Mouse (Mus musculus): ENCODE measurements at regions not wholly inside any gene's neighbourhood (a gene's known extent, or its start where the extent isn't known, plus 50 kb on each side); places are given as distances from the start of the nearest gene placed in this dataset.

DNA sequence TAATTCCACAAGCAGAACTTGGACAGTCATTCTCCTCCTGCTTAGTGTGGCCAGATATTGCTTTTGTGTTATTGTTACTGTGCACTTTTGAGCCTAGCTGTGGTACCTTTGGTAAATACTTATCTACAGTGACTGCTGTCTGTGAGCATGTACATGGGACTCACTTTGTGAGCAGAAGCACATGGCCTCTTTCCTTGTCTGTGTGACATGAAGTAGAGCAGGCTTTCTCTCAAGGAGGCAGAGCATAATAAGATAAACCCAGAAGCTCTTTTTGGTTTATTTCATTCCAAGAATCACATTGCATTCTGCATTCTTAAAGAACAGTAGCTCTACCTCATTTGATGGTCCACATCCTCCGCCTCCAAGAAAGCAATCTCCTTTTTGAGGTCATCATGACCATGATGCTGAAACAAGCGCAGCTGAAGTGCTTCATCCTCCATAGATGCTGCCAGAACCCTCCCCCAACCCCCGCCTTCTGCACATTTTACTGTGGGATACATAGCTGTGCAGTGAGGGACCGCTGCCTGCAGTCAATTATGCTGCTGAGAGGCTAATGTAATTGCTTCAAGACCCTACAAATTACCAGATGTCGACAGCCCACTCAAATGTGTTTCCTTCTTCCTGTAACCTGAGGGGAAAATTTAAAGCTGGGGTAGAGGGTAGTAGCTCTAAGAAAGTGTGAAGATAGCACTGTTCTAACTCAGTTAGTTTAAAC, 463.0 kb upstream of the Sphkap start:
- no peaks in the 10 kb centered on the region for H3K36me3 ChIP-seq
- no peak overlapping the region for H3K4me3 ChIP-seq
- no peaks in the 10 kb centered on the region for H3K9me3 ChIP-seq
- peaks cover 4% of the 10 kb centered on the region for H3K4me1 ChIP-seq (replicated peaks)
- no peak overlapping the region for H3K4me2 ChIP-seq
- H3K27me3 ChIP-seq, result no peaks in the 10 kb centered on the region
- H3K9ac ChIP-seq, result no peak overlapping the region
- 33% methylated on average over 5 of the region's 5 CpGs for WGBS
- ATAC-seq (ENCODE audit: low FRiP score, low read depth), result peak; percentile 79
- peak overlapping the region; percentile 56 for H3K27ac ChIP-seq (replicated peaks)

DNA sequence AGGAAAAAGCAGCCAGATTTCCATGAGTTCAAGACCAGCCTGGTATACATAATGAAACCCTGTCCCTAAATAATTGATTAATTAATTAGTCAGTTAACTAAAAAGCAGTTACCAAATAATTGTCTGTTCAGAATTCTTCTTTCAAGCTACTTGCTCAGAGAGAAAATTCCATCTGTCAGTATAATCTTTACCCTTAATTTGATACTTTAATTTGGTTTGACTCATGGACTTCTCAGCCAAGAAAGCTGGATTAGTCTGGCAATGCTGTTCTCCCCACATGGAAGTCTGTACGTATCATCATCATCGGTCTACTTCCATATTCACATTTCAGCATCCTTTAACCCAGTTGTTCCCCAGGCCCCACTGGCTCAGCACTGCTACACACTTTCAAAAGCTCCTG, 461.0 kb upstream of the Sphkap start:
- ATAC-seq (ENCODE audit: low FRiP score, low read depth), result no peak
- H3K4me3 ChIP-seq, result no peak overlapping the region
- H3K4me1 ChIP-seq (replicated peaks), result peaks cover 4% of the 10 kb centered on the region
- H3K9ac ChIP-seq, result no peak overlapping the region
- H3K27ac ChIP-seq (replicated peaks), result no peak overlapping the region
- no peaks in the 10 kb centered on the region for H3K9me3 ChIP-seq
- no peaks in the 10 kb centered on the region for H3K36me3 ChIP-seq
- no peak overlapping the region for H3K4me2 ChIP-seq
- no peaks in the 10 kb centered on the region for H3K27me3 ChIP-seq
- WGBS, result 65% methylated on average over 2 of the region's 2 CpGs

GRCm38 (mm10) chr1:83862541-83862940, 454.5 kb upstream of the Sphkap start:
- WGBS, result 47% methylated on average over 1 of the region's 1 CpGs
- Histone ChIP-seq H3K9me3 (no peaks in the 10 kb centered on the region), H3K4me3 (no peak overlapping the region), H3K9ac (no peak overlapping the region), H3K4me1 (replicated peaks) (peaks cover 3% of the 10 kb centered on the region; the same call in 1 of the 2 replicates), H3K27me3 (no peaks in the 10 kb centered on the region), H3K4me2 (no peak overlapping the region), H3K27ac (replicated peaks) (no peak overlapping the region), H3K36me3 (no peaks in the 10 kb centered on the region)
- no peak for ATAC-seq (ENCODE audit: low FRiP score, low read depth)

DNA sequence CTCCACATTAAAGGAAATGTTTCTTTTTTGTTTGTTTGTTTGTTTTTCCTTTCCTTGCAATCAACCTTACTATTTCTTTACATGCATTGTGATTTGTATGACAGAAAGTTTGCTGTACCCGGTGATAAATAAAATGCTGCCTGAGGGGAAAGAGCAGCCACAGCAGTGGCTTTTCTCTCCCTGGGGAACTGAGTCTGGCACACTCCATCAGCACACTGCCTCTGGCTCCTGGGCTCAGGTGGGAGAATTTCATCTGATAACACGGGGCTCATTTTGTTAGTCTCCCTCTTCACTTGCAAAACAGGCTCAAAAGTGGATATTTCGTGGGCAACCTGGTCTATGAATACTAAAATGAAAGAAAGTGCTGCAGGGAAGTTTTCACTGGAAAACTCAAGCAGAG, 454.1 kb upstream of the Sphkap start:
- H3K27ac ChIP-seq (replicated peaks), result no peak overlapping the region
- WGBS, result 26% methylated on average over 3 of the region's 3 CpGs
- no peaks in the 10 kb centered on the region for H3K27me3 ChIP-seq
- no peak overlapping the region for H3K4me3 ChIP-seq
- H3K9ac ChIP-seq, result no peak overlapping the region
- peaks cover 3% of the 10 kb centered on the region; the same call in 1 of the 2 replicates for H3K4me1 ChIP-seq (replicated peaks)
- no peaks in the 10 kb centered on the region for H3K9me3 ChIP-seq
- H3K36me3 ChIP-seq, result no peaks in the 10 kb centered on the region
- no peak overlapping the region for H3K4me2 ChIP-seq
- no peak for ATAC-seq (ENCODE audit: low FRiP score, low read depth)

DNA sequence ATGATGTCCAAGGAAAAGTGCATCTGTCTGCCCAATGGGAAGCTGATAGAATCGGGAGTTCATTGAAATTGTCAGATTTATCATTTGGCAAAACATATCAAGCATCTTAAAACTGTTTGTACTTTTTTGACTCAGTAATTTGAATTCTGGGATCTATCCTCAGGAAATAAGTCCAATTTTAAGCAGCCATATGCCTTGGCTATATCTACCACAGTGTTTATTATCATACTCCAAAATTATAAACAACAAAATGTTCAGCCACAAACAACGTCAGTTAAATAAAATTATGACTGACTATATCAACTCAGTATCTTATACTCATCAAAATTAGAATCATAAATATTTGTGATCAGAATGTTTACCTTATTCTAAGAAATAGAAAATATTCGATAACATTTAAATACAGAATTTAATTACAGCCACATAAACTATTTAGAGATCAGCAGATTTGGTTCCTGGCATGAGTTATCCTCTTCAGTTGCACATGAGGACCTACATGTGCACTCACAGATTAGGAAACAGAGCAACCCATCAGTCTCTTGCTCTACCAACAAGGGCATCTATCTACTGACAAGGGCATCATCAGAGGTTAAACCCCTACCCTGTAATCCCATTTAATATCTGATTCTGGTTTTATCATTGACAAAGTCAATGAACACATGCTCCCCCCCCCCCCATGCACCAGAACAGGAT, 451.9 kb upstream of the Sphkap start:
- no peaks in the 10 kb centered on the region for H3K27me3 ChIP-seq
- H3K4me3 ChIP-seq, result no peak overlapping the region
- H3K9me3 ChIP-seq, result no peaks in the 10 kb centered on the region
- H3K4me2 ChIP-seq, result no peak overlapping the region
- no peak for ATAC-seq (ENCODE audit: low FRiP score, low read depth)
- WGBS, result 87% methylated on average over 3 of the region's 3 CpGs
- H3K4me1 ChIP-seq (replicated peaks), result peaks cover 3% of the 10 kb centered on the region; the same call in 1 of the 2 replicates
- H3K36me3 ChIP-seq, result no peaks in the 10 kb centered on the region
- H3K9ac ChIP-seq, result no peak overlapping the region
- H3K27ac ChIP-seq (replicated peaks), result no peak overlapping the region

GRCm38 (mm10) chr1:83853996-83854395, 446.0 kb upstream of the Sphkap start:
- H3K4me1 ChIP-seq (replicated peaks), result no peaks in the 10 kb centered on the region
- H3K9me3 ChIP-seq, result no peaks in the 10 kb centered on the region
- WGBS, result 93% methylated on average over 5 of the region's 5 CpGs
- no peak for ATAC-seq (ENCODE audit: low FRiP score, low read depth)
- H3K9ac ChIP-seq, result no peak overlapping the region
- no peak overlapping the region for H3K4me2 ChIP-seq
- no peak overlapping the region for H3K4me3 ChIP-seq
- H3K27me3 ChIP-seq, result no peaks in the 10 kb centered on the region
- no peak overlapping the region for H3K27ac ChIP-seq (replicated peaks)
- H3K36me3 ChIP-seq, result no peaks in the 10 kb centered on the region

GRCm38 (mm10) chr1:83851081-83851480, 443.1 kb upstream of the Sphkap start:
- Histone ChIP-seq H3K36me3 (no peaks in the 10 kb centered on the region), H3K27me3 (no peaks in the 10 kb centered on the region), H3K4me3 (no peak overlapping the region), H3K9ac (no peak overlapping the region), H3K9me3 (no peaks in the 10 kb centered on the region), H3K4me2 (no peak overlapping the region), H3K4me1 (replicated peaks) (no peaks in the 10 kb centered on the region), H3K27ac (replicated peaks) (no peak overlapping the region)
- WGBS, result 71% methylated on average over 6 of the region's 6 CpGs
- no peak for ATAC-seq (ENCODE audit: low FRiP score, low read depth)

DNA sequence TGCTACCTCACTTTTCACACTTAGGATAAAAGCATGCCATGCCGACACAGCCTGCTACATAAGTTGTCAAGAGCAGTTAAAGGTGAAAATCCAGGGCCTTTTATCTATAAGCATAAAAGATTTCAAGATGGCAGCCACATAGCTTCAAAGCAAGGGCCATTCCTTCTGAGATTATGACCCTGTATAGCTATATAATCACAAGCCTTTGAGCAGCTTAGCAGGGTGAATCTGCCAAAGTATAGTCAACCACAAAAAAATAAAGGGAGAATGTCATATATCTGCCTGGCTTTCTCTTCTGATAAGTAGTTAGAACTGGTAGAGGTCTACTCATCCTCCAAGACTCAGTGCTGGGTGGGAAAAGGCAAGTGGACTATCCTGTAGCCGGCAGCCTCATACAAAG, 440.4 kb upstream of the Sphkap start:
- ATAC-seq (ENCODE audit: low FRiP score, low read depth), result no peak
- no peaks in the 10 kb centered on the region for H3K4me1 ChIP-seq (replicated peaks)
- no peak overlapping the region for H3K4me2 ChIP-seq
- H3K27ac ChIP-seq (replicated peaks), result no peak overlapping the region
- WGBS, result 94% methylated on average over 2 of the region's 2 CpGs
- H3K4me3 ChIP-seq, result no peak overlapping the region
- no peaks in the 10 kb centered on the region for H3K27me3 ChIP-seq
- no peaks in the 10 kb centered on the region for H3K9me3 ChIP-seq
- H3K9ac ChIP-seq, result no peak overlapping the region
- no peaks in the 10 kb centered on the region for H3K36me3 ChIP-seq

DNA sequence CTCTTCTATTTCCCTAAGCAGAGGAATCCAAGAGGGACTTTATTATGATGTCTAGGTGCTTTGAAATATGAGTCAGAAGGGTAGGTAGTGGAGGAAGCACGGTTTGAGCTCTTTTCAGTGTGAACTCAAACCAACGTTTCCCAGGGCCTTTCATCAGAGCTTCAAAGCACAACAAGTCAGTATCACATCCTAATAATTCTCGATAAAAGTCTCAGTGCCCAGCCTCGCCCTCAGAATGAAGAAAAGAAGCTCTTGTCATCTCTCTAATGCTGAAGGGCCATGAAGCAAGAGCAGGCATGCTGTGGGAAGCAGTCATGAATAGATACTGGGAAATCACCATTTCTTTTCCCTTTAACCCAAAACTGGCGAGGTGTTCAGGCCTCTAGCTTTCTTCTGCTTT, 440.0 kb upstream of the Sphkap start:
- H3K9me3 ChIP-seq, result no peaks in the 10 kb centered on the region
- no peak overlapping the region for H3K4me3 ChIP-seq
- H3K27ac ChIP-seq (replicated peaks), result no peak overlapping the region
- WGBS, result 77% methylated on average over 5 of the region's 5 CpGs
- H3K36me3 ChIP-seq, result no peaks in the 10 kb centered on the region
- no peak for ATAC-seq (ENCODE audit: low FRiP score, low read depth)
- H3K4me2 ChIP-seq, result no peak overlapping the region
- H3K4me1 ChIP-seq (replicated peaks), result no peaks in the 10 kb centered on the region
- no peak overlapping the region for H3K9ac ChIP-seq
- H3K27me3 ChIP-seq, result no peaks in the 10 kb centered on the region

- ATAC-seq (ENCODE audit: low FRiP score, low read depth), result no peak; the same call in 1 of the 2 replicates
- 33% methylated on average over 4 of the region's 4 CpGs for WGBS
Measured at GRCm38 (mm10) chr1:83844827-83845379, 436.9 kb upstream of the Sphkap start.

GRCm38 (mm10) chr1:83835965-83836364, 428.0 kb upstream of the Sphkap start:
- H3K27me3 ChIP-seq, result no peaks in the 10 kb centered on the region
- no peaks in the 10 kb centered on the region for H3K9me3 ChIP-seq
- H3K36me3 ChIP-seq, result no peaks in the 10 kb centered on the region
- WGBS, result 78% methylated on average over 6 of the region's 6 CpGs
- no peak for ATAC-seq (ENCODE audit: low FRiP score, low read depth)
- H3K9ac ChIP-seq, result no peak overlapping the region
- H3K4me3 ChIP-seq, result no peak overlapping the region
- no peak overlapping the region for H3K4me2 ChIP-seq
- no peak overlapping the region for H3K27ac ChIP-seq (replicated peaks)
- peaks cover 7% of the 10 kb centered on the region; the same call in 1 of the 2 replicates for H3K4me1 ChIP-seq (replicated peaks)

More at GRCm38 (mm10) chr1:83844827-83845379, 436.9 kb upstream of the Sphkap start:
- H3K4me2 ChIP-seq, result no peak overlapping the region
- no peaks in the 10 kb centered on the region for H3K36me3 ChIP-seq
- no peak overlapping the region for H3K9ac ChIP-seq
- no peaks in the 10 kb centered on the region for H3K9me3 ChIP-seq
- no peak overlapping the region for H3K4me3 ChIP-seq
- no peaks in the 10 kb centered on the region for H3K27me3 ChIP-seq
- no peaks in the 10 kb centered on the region for H3K4me1 ChIP-seq (replicated peaks)
- no peak overlapping the region for H3K27ac ChIP-seq (replicated peaks)

- Histone ChIP-seq H3K4me2 (no peak overlapping the region), H3K4me3 (no peak overlapping the region), H3K9ac (no peak overlapping the region), H3K27me3 (no peaks in the 10 kb centered on the region), H3K27ac (replicated peaks) (0 out of 2 replicates have a peak overlapping the region, but pooled peaks have one; percentile 35), H3K36me3 (no peaks in the 10 kb centered on the region), H3K9me3 (no peaks in the 10 kb centered on the region), H3K4me1 (replicated peaks) (peaks cover 15% of the 10 kb centered on the region)
- no peak for ATAC-seq (ENCODE audit: low FRiP score, low read depth)
- WGBS, result 94% methylated on average over 3 of the region's 3 CpGs
Measured at GRCm38 (mm10) chr1:83832946-83833345, 424.9 kb upstream of the Sphkap start.
